Mouse (Mus musculus) ES-E14 (cell line): ENCODE data around the gene Glg1.

Source experiments
- CHD2 ChIP-seq: IDR thresholded peaks from 2 replicates; pipeline ENCODE4 v1.6.1; 2014; ENCODE audit warnings: mild to moderate bottlenecking, low read depth, low read length, inconsistent platforms
- HCFC1 ChIP-seq: IDR thresholded peaks from 2 replicates; pipeline ENCODE4 v1.6.1; 2012; ENCODE audit warnings: low read length, inconsistent platforms, borderline replicate concordance; ENCODE audit not compliant: insufficient read depth
- MAFK ChIP-seq: IDR thresholded peaks from 2 replicates; pipeline ENCODE4 v1.6.1; 2014; ENCODE audit warnings: mild to moderate bottlenecking, low read depth, low read length, inconsistent platforms; ENCODE audit not compliant: insufficient read depth
- ZNF384 ChIP-seq: IDR thresholded peaks from 2 replicates; pipeline ENCODE4 v1.6.1; 2012; ENCODE audit warnings: low read depth, low read length, inconsistent platforms

- no peak for TF ChIP-seq HCFC1
- 0 out of 2 replicates have a peak, but pooled peaks have one; percentile 18 for TF ChIP-seq MAFK
- peak; percentile 74 for TF ChIP-seq CHD2
- TF ChIP-seq ZNF384, result peak; percentile 97
Measured at GRCm38 (mm10) chr8:111299821-111300568, 41.0 kb upstream of the Glg1 start, which contains the start of gene Rfwd3.
